Mouse (Mus musculus): ENCODE data around the gene Cd209f. TPM values are rescaled to one million over a fixed set of nuclear protein-coding genes. Genes with fewer than 3 reads are reported as not detected.
"Not testable (repeated sequence)": the region's sequence is repeated elsewhere in the genome, so short reads cannot be mapped to it uniquely, and the experiment has no call there.

The Cd209f gene
- polyA plus RNA-seq (2016; fragmentation: Nextera tagmentation; extraction: Ambion mirVana): not detected in 2 replicates

- DNase-seq (ENCODE audit: low spot score); H3K27ac ChIP-seq (replicated peaks); H3K4me1 ChIP-seq; H3K36me3 ChIP-seq; H3K4me3 ChIP-seq; H3K27me3 ChIP-seq (ENCODE audit: low read depth, poor library complexity, severe bottlenecking): not testable (repeated sequence)
- 70% methylated on average over 2 of the region's 2 CpGs for WGBS
- H3K9me3 ChIP-seq (replicated peaks): peaks cover 13% of the 10 kb centered on the region; the same call in 1 of the 2 replicates
These were observed at the start of gene Cd209f for GRCm38 (mm10) chr8:4105735-4106134. TSS of gene Cd209f (minus strand) at chr8:4105835.

GRCm38 (mm10) chr8:4154878-4155277, 49.2 kb upstream of the Cd209f start:
- no peak for DNase-seq (ENCODE audit: low spot score)
- Histone ChIP-seq H3K9me3 (replicated peaks) (peaks cover 16% of the 10 kb centered on the region; the same call in 1 of the 2 replicates), H3K27me3 (ENCODE audit: low read depth, poor library complexity, severe bottlenecking) (no peaks in the 10 kb centered on the region), H3K27ac (replicated peaks) (no peak overlapping the region), H3K4me3 (no peak overlapping the region), H3K4me1 (no peaks in the 10 kb centered on the region), H3K36me3 (no peaks in the 10 kb centered on the region)

GRCm38 (mm10) chr8:4147272-4147671, 41.6 kb upstream of the Cd209f start:
- Histone ChIP-seq H3K9me3 (replicated peaks) (peaks cover 21% of the 10 kb centered on the region; the same call in 1 of the 2 replicates), H3K4me1 (no peaks in the 10 kb centered on the region), H3K4me3 (no peak overlapping the region), H3K36me3 (no peaks in the 10 kb centered on the region), H3K27ac (replicated peaks) (no peak overlapping the region), H3K27me3 (ENCODE audit: low read depth, poor library complexity, severe bottlenecking) (no peaks in the 10 kb centered on the region)
- no peak for DNase-seq (ENCODE audit: low spot score)
- 43% methylated on average over 1 of the region's 1 CpGs for WGBS

- Histone ChIP-seq H3K9me3 (replicated peaks) (no peaks in the 10 kb centered on the region), H3K36me3 (no peaks in the 10 kb centered on the region), H3K27me3 (ENCODE audit: low read depth, poor library complexity, severe bottlenecking) (peaks cover 6% of the 10 kb centered on the region), H3K27ac (replicated peaks) (no peak overlapping the region), H3K4me3 (no peak overlapping the region), H3K4me1 (no peaks in the 10 kb centered on the region)
- 62% methylated on average over 3 of the region's 3 CpGs for WGBS
- no peak for DNase-seq (ENCODE audit: low spot score)
These were observed 36.1 kb upstream of the Cd209f start for GRCm38 (mm10) chr8:4141721-4142120.

- H3K9me3 ChIP-seq (replicated peaks): no peaks in the 10 kb centered on the region
- no peaks in the 10 kb centered on the region for H3K36me3 ChIP-seq
- H3K4me3 ChIP-seq: no peak overlapping the region
- H3K27ac ChIP-seq (replicated peaks): no peak overlapping the region
- peak; percentile 74 for DNase-seq (ENCODE audit: low spot score)
- 11% methylated on average over 12 of the region's 12 CpGs for WGBS
- no peaks in the 10 kb centered on the region for H3K4me1 ChIP-seq
- peaks cover 6% of the 10 kb centered on the region for H3K27me3 ChIP-seq (ENCODE audit: low read depth, poor library complexity, severe bottlenecking)
These were observed 34.3 kb upstream of the Cd209f start for GRCm38 (mm10) chr8:4139660-4140646.

- DNase-seq (ENCODE audit: low spot score): no peak
- no peaks in the 10 kb centered on the region for H3K4me1 ChIP-seq
- H3K36me3 ChIP-seq: no peaks in the 10 kb centered on the region
- H3K4me3 ChIP-seq: no peak within 1 kb of the TSS
- no peaks in the 10 kb centered on the region for H3K27me3 ChIP-seq (ENCODE audit: low read depth, poor library complexity, severe bottlenecking)
- H3K27ac ChIP-seq (replicated peaks): no peak within 1 kb of the TSS
- WGBS: 88% methylated on average over 10 of the region's 10 CpGs
- H3K9me3 ChIP-seq (replicated peaks): no peaks in the 10 kb centered on the region
These were observed 28.2 kb upstream of the Cd209f start, which contains the start of gene Cd209g for GRCm38 (mm10) chr8:4133798-4134197. TSS of gene Cd209g (plus strand) at chr8:4134098.

- 88% methylated on average over 3 of the region's 3 CpGs for WGBS
- H3K27ac ChIP-seq (replicated peaks): not testable (repeated sequence)
These were observed 17.1 kb downstream of the Cd209f start for GRCm38 (mm10) chr8:4088514-4088913.

GRCm38 (mm10) chr8:4087180-4087722, 18.4 kb downstream of the Cd209f start:
- peaks cover 12% of the 10 kb centered on the region; the same call in 1 of the 2 replicates for H3K9me3 ChIP-seq (replicated peaks)
- not testable (repeated sequence) for H3K4me1 ChIP-seq; H3K36me3 ChIP-seq; H3K27ac ChIP-seq (replicated peaks); H3K27me3 ChIP-seq (ENCODE audit: low read depth, poor library complexity, severe bottlenecking); DNase-seq (ENCODE audit: low spot score)
- peak overlapping the region; percentile 20; the same call in 1 of the 2 replicates for H3K4me3 ChIP-seq
- WGBS: 40% methylated on average over 33 of the region's 33 CpGs

More at GRCm38 (mm10) chr8:4088514-4088913, 17.1 kb downstream of the Cd209f start:
- H3K27me3 ChIP-seq (ENCODE audit: low read depth, poor library complexity, severe bottlenecking); DNase-seq (ENCODE audit: low spot score); H3K4me3 ChIP-seq; H3K36me3 ChIP-seq; H3K4me1 ChIP-seq: not testable (repeated sequence)
- H3K9me3 ChIP-seq (replicated peaks): peaks cover 15% of the 10 kb centered on the region; the same call in 1 of the 2 replicates

Other genes with a start within 250 kb of the Cd209f start
- gene Cd209d, start 227.3 kb downstream of the Cd209f start, polyA plus RNA-seq (2016; fragmentation: Nextera tagmentation; extraction: Ambion mirVana): not detected in 2 replicates
- not detected in 2 replicates for gene Cd209b, start 179.0 kb downstream of the Cd209f start, polyA plus RNA-seq (2016; fragmentation: Nextera tagmentation; extraction: Ambion mirVana)
- 0.25 and 0.31 TPM in 2 replicates for gene Cd209c, start 151.1 kb downstream of the Cd209f start, polyA plus RNA-seq (2016; fragmentation: Nextera tagmentation; extraction: Ambion mirVana)
- gene Cd209g, start 28.3 kb upstream of the Cd209f start, polyA plus RNA-seq (2016; fragmentation: Nextera tagmentation; extraction: Ambion mirVana): not detected in 2 replicates
- gene Evi5l, start 60.7 kb upstream of the Cd209f start, polyA plus RNA-seq (2016; fragmentation: Nextera tagmentation; extraction: Ambion mirVana): 24.9 and 38.1 TPM in 2 replicates
- gene Prr36, start 111.6 kb upstream of the Cd209f start, polyA plus RNA-seq (2016; fragmentation: Nextera tagmentation; extraction: Ambion mirVana): 10.8 and 18.6 TPM in 2 replicates
- gene Lrrc8e, start 121.0 kb upstream of the Cd209f start, polyA plus RNA-seq (2016; fragmentation: Nextera tagmentation; extraction: Ambion mirVana): 0.19 TPM in 2 replicates
- gene Map2k7, start 132.9 kb upstream of the Cd209f start, polyA plus RNA-seq (2016; fragmentation: Nextera tagmentation; extraction: Ambion mirVana): 31.5 and 39.0 TPM in 2 replicates
- gene Gm49320, start 133.0 kb upstream of the Cd209f start, polyA plus RNA-seq (2016; fragmentation: Nextera tagmentation; extraction: Ambion mirVana): 0.43 and 1.3 TPM in 2 replicates
- 2.6 and 3.6 TPM in 2 replicates for gene Tgfbr3l, start 142.4 kb upstream of the Cd209f start, polyA plus RNA-seq (2016; fragmentation: Nextera tagmentation; extraction: Ambion mirVana)
- 65.2 and 68.0 TPM in 2 replicates for gene Snapc2, start 147.2 kb upstream of the Cd209f start, polyA plus RNA-seq (2016; fragmentation: Nextera tagmentation; extraction: Ambion mirVana)
- gene Ctxn1, start 153.4 kb upstream of the Cd209f start, polyA plus RNA-seq (2016; fragmentation: Nextera tagmentation; extraction: Ambion mirVana): 122 and 148 TPM in 2 replicates
- gene Timm44, start 170.1 kb upstream of the Cd209f start, polyA plus RNA-seq (2016; fragmentation: Nextera tagmentation; extraction: Ambion mirVana): 61.9 and 66.9 TPM in 2 replicates
- gene Ccl25, start 219.4 kb upstream of the Cd209f start, polyA plus RNA-seq (2016; fragmentation: Nextera tagmentation; extraction: Ambion mirVana): 23.2 and 24.5 TPM in 2 replicates
- 339 and 364 TPM in 2 replicates for gene Elavl1, start 219.6 kb upstream of the Cd209f start, polyA plus RNA-seq (2016; fragmentation: Nextera tagmentation; extraction: Ambion mirVana)